Mouse (Mus musculus) neural tube, embryonic 14.5 days (tissue): Measurements from ENCODE around the gene Cnot3. TPM values are rescaled to one million over a fixed set of nuclear protein-coding genes. Genes with fewer than 3 reads are reported as not detected.
"Not testable (repeated sequence)": the region's sequence is repeated elsewhere in the genome, so short reads cannot be mapped to it uniquely, and the experiment has no call there.

ENCODE experiments used
- ATAC-seq: fragments of 200-750 bp; cut with Nextera tagmentation; 2 replicates; pipeline ENCODE4 v1.8.0; 2017; ENCODE audit warnings: low read depth, mild to moderate bottlenecking, moderate TSS enrichment, moderate library complexity
- H3K27ac ChIP-seq: fragments of 300-500 bp; sonication (generic); 2 replicates; pipeline ENCODE4 v1.5.1; 2014; ENCODE audit warnings: low read depth, mild to moderate bottlenecking, control low read depth, low read length, moderate library complexity, mixed read lengths
- H3K27me3 ChIP-seq: fragments of 300-500 bp; sonication (generic); 2 replicates; pipeline ENCODE4 v1.6.1; 2014; ENCODE audit warnings: low read length; ENCODE audit not compliant: control insufficient read depth, insufficient read depth
- H3K36me3 ChIP-seq: fragments of 300-500 bp; sonication (generic); 2 replicates; pipeline ENCODE4 v1.6.1; 2014; ENCODE audit warnings: low read length, mixed read lengths; ENCODE audit not compliant: control insufficient read depth, insufficient read depth
- H3K4me1 ChIP-seq: fragments of 300-500 bp; sonication (generic); 2 replicates; pipeline ENCODE4 v1.6.1; 2014; ENCODE audit warnings: low read length; ENCODE audit not compliant: control insufficient read depth, insufficient read depth
- H3K4me2 ChIP-seq: fragments of 300-500 bp; sonication (generic); 2 replicates; pipeline ENCODE4 v1.6.1; 2014; ENCODE audit warnings: mild to moderate bottlenecking, low read depth, low read length, control low read depth
- H3K4me3 ChIP-seq: fragments of 300-500 bp; sonication (generic); 2 replicates; pipeline ENCODE4 v1.5.1; 2014; ENCODE audit warnings: low read depth, low read length, control low read depth, mixed read lengths
- H3K9ac ChIP-seq: fragments of 300-500 bp; sonication (generic); replicated peaks from 2 replicates; pipeline ENCODE4 v1.6.1; 2014; ENCODE audit warnings: low read depth, mild to moderate bottlenecking, control low read depth, low read length, mixed read lengths
- H3K9me3 ChIP-seq: fragments of 300-500 bp; sonication (generic); 2 replicates; pipeline ENCODE4 v1.6.1; 2016; ENCODE audit warnings: low read length; ENCODE audit not compliant: control insufficient read depth
- WGBS: fragments of 180-500 bp; shearing (Covaris S2); extraction: QIAGEN DNeasy Blood & Tissue Kit; methylation state at CpG from one replicate; pipeline ENCODE4 v1.1.7; 2014; 5-methylcytosine and 5-hydroxymethylcytosine counted together
- microRNA-seq: library from miRNA; unstranded; fragments of <30 nt; microRNA quantifications from one replicate; pipeline ENCODE4, GENCODE M21; 2016
- polyA plus RNA-seq: library from polyadenylated mRNA; unstranded; fragments of >200 nt; fragmentation: Nextera tagmentation; extraction: Ambion mirVana; gene quantifications from 2 replicates; pipeline ENCODE4 v1.2.1, GENCODE M21; 2014

The Cnot3 gene
- polyA plus RNA-seq, 1 experiment from 2014 or later = 40.5 TPM

DNA sequence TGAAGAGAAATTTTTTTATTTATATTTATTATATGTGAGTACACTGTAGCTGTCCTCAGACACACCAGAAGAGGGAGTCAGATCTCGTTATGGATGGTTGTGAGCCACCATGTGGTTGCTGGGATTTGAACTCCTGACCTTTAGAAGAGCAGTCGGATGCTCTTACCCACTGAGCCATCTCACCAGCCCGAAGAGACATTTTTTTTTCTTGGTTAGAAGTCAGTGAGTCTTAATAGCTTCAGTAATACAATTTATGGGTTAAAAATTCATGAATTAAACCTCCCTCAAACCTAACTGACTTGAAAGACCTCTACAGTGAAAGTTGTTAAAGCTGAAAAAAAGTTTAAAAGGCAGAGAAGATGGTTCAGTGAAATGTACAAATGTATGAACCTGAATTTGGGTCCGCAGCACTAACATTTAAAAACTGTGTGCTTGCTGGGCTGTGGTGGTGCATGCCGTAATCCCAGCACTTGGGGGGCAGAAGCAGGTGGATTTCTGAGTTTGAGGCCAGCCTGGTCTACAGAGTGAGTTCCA is 63.4 kb downstream of the Cnot3 start:
- not testable (repeated sequence) for H3K4me3 ChIP-seq, H3K4me2 ChIP-seq, H3K9ac ChIP-seq, H3K27ac ChIP-seq, ATAC-seq, H3K27me3 ChIP-seq, H3K9me3 ChIP-seq
- H3K36me3 ChIP-seq = peaks cover 20% of the 10 kb centered on the region
- peaks cover 20% of the 10 kb centered on the region for H3K4me1 ChIP-seq
- 35% methylated on average over 5 of the region's 5 CpGs for WGBS

DNA sequence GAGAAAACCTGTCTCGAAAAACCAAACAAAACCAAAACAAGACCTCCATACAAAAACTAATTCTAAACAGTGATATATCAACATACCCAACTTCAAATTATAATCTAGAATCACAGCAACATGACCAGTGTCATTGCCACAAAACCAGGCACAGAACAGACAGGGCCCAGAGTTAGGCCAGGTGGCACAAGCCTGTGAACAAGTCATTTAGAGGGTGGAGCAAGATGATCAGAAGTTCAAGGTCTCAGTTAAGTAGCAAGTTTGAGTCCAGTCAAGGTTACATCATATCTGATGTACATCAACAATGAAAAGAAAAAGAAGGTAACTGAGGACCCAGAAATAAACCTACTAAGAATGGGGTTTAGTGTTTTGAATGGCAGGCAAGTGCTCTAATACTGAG is 63.9 kb downstream of the Cnot3 start:
- Histone ChIP-seq H3K4me3 (no peak overlapping the region), H3K27me3 (no peaks in the 10 kb centered on the region), H3K36me3 (peaks cover 20% of the 10 kb centered on the region), H3K27ac (no peak overlapping the region), H3K4me1 (peaks cover 20% of the 10 kb centered on the region), H3K9me3 (no peaks in the 10 kb centered on the region), H3K4me2 (no peak overlapping the region), H3K9ac (no peak overlapping the region)
- ATAC-seq = no peak
- 69% methylated on average over 1 of the region's 1 CpGs for WGBS

Small RNA genes lying within 50 kb of the gene (microRNA-seq; reads per million reads assigned to microRNA genes)
- gene Mir3572 = 2.6 reads per million

Other genes starting within 250 kb of the Cnot3 start
- 0.29 TPM in 1 of 2 replicates, not detected in the other for gene Cacng6, start 221.1 kb upstream of the Cnot3 start, polyA plus RNA-seq
- not detected in 2 replicates for gene Tarm1, start 142.6 kb upstream of the Cnot3 start, polyA plus RNA-seq
- 0.44 and 0.63 TPM in 2 replicates for gene Oscar, start 29.1 kb upstream of the Cnot3 start, polyA plus RNA-seq
- 447 and 581 TPM in 2 replicates for gene Ndufa3, start 27.9 kb upstream of the Cnot3 start, polyA plus RNA-seq
- 31.7 and 37.7 TPM in 2 replicates for gene Tfpt, start 15.3 kb upstream of the Cnot3 start, polyA plus RNA-seq
- 76.8 and 86.8 TPM in 2 replicates for gene Prpf31, start 15.3 kb upstream of the Cnot3 start, polyA plus RNA-seq
- gene Leng1, start 20.6 kb downstream of the Cnot3 start, polyA plus RNA-seq = 11.0 and 11.8 TPM in 2 replicates
- 4.1 and 6.2 TPM in 2 replicates for gene Tmc4, start 32.3 kb downstream of the Cnot3 start, polyA plus RNA-seq
- gene Tsen34, start 47.6 kb downstream of the Cnot3 start, polyA plus RNA-seq = 255 and 265 TPM in 2 replicates
- 74.9 and 76.4 TPM in 2 replicates for gene Mboat7, start 48.3 kb downstream of the Cnot3 start, polyA plus RNA-seq
- 703 and 810 TPM in 2 replicates for gene Rps9, start 58.7 kb downstream of the Cnot3 start, polyA plus RNA-seq
- 0.12 and 0.35 TPM in 2 replicates for gene Pirb, start 75.1 kb downstream of the Cnot3 start, polyA plus RNA-seq
- not detected in 2 replicates for gene Gm15448, start 180.4 kb downstream of the Cnot3 start, polyA plus RNA-seq
- gene Pira2, start 199.8 kb downstream of the Cnot3 start, polyA plus RNA-seq = not detected in 2 replicates